Mouse (Mus musculus): ENCODE measurements around the gene Trim61. TPM values are rescaled to one million over a fixed set of nuclear protein-coding genes. Genes with fewer than 3 reads are reported as not detected.
"Not testable (repeated sequence)": the region's sequence is repeated elsewhere in the genome, so short reads cannot be mapped to it uniquely, and the experiment has no call there.

The Trim61 gene
- polyA plus RNA-seq, 1 experiment from 2014 or later = not detected

- under 1% methylated on average over 8 of the region's 8 CpGs for WGBS
- peak; percentile 86 for ATAC-seq
- H3K4me2 ChIP-seq = peak within 1 kb of the TSS; percentile 62
- H3K27ac ChIP-seq = no peak within 1 kb of the TSS
- peaks cover 29% of the 10 kb centered on the region for H3K4me1 ChIP-seq
- H3K9me3 ChIP-seq (replicated peaks) = no peaks in the 10 kb centered on the region
- no peaks in the 10 kb centered on the region for H3K36me3 ChIP-seq (ENCODE audit: poor library complexity, severe bottlenecking)
- H3K27me3 ChIP-seq = no peaks in the 10 kb centered on the region
- H3K4me3 ChIP-seq = peak within 1 kb of the TSS; percentile 34
- H3K9ac ChIP-seq = peak within 1 kb of the TSS; percentile 26; the same call in 1 of the 2 replicates
Observed at GRCm38 (mm10) chr8:65037117-65037533, 18.8 kb upstream of the Trim61 start, which contains the start of gene Apela. Apela (minus strand) TSS chr8:65037336.

DNA sequence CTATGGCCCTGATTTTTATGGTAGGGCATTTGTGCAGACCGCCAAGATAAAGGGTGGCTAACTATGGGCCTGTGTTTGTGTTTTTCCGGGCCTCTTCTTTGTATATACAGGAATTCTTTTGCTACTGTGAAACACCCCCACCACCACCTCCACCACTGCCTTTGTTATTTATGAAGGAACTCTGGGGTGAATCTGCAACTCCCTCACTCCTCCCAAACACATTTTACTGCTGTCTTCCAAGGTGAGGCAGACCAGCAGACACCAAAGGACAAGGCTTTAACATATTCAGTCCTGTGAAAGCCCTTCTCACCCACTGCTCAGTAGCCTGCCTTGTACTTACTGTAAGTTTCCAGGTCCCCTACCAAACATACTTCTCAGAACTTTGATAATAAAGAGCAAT is 15.8 kb upstream of the Trim61 start:
- Histone ChIP-seq H3K4me3 (no peak overlapping the region), H3K4me1 (peaks cover 29% of the 10 kb centered on the region), H3K27ac (no peak overlapping the region), H3K4me2 (peak overlapping the region; percentile 58; the same call in 1 of the 2 replicates), H3K9me3 (replicated peaks) (no peaks in the 10 kb centered on the region), H3K27me3 (no peaks in the 10 kb centered on the region), H3K9ac (no peak overlapping the region), H3K36me3 (ENCODE audit: poor library complexity, severe bottlenecking) (no peaks in the 10 kb centered on the region)
- 32% methylated on average over 2 of the region's 2 CpGs for WGBS
- no peak for ATAC-seq

GRCm38 (mm10) chr8:65033056-65033455 is 14.7 kb upstream of the Trim61 start:
- ATAC-seq = no peak
- Histone ChIP-seq H3K9ac (no peak overlapping the region), H3K4me2 (no peak overlapping the region), H3K4me3 (no peak overlapping the region), H3K4me1 (peaks cover 29% of the 10 kb centered on the region), H3K27ac (no peak overlapping the region), H3K27me3 (no peaks in the 10 kb centered on the region), H3K9me3 (replicated peaks) (no peaks in the 10 kb centered on the region), H3K36me3 (ENCODE audit: poor library complexity, severe bottlenecking) (no peaks in the 10 kb centered on the region)
- WGBS = 76% methylated on average over 13 of the region's 13 CpGs

GRCm38 (mm10) chr8:65032107-65032506 is 13.8 kb upstream of the Trim61 start:
- Histone ChIP-seq H3K9ac (no peak overlapping the region), H3K9me3 (replicated peaks) (no peaks in the 10 kb centered on the region), H3K4me1 (peaks cover 24% of the 10 kb centered on the region), H3K4me2 (no peak overlapping the region), H3K4me3 (no peak overlapping the region), H3K36me3 (ENCODE audit: poor library complexity, severe bottlenecking) (no peaks in the 10 kb centered on the region), H3K27ac (no peak overlapping the region), H3K27me3 (no peaks in the 10 kb centered on the region)
- no peak for ATAC-seq
- 100% methylated on average over 1 of the region's 1 CpGs for WGBS

DNA sequence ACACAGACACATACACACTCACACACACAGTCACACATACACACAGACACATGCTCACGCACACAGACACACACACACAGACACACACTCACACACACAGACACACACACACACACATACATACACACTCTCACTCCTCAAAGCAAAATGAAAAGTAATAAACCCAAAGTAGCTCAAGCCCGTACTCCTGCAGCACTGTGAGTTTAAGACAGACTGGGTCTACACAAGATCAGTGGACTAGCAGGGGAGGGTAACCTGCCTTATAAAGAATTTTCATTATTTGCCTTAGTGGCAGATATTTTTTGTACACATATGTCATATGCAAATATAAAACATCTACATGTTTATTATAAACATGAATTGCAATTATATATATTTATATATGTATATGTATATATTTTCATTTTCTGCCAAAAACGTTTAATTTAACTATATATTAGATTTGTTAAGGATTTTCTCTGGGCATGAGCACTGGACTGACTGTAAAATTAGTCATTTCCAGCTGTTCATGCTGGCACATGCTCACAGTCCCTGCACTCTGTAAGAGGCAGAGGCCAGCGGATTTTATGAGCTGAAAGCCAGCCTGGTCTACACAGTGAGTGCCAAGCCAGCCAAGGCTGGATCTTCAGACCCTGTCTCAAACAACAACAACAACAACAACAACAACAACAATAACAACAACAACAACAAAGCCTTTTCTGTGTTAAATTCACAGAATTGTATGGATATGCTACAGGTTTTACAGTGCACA is 12.6 kb upstream of the Trim61 start:
- Histone ChIP-seq H3K9ac (no peak overlapping the region), H3K36me3 (ENCODE audit: poor library complexity, severe bottlenecking) (no peaks in the 10 kb centered on the region), H3K27ac (no peak overlapping the region), H3K4me2 (no peak overlapping the region), H3K9me3 (replicated peaks) (no peaks in the 10 kb centered on the region), H3K27me3 (no peaks in the 10 kb centered on the region), H3K4me3 (no peak overlapping the region), H3K4me1 (peaks cover 22% of the 10 kb centered on the region)
- 78% methylated on average over 4 of the region's 4 CpGs for WGBS
- no peak; the same call in 1 of the 2 replicates for ATAC-seq

GRCm38 (mm10) chr8:65029776-65030175 is 11.5 kb upstream of the Trim61 start:
- WGBS = 90% methylated on average over 4 of the region's 4 CpGs
- peaks cover 14% of the 10 kb centered on the region for H3K4me1 ChIP-seq
- H3K4me2 ChIP-seq = no peak overlapping the region
- no peak overlapping the region for H3K27ac ChIP-seq
- ATAC-seq = no peak
- no peak overlapping the region for H3K9ac ChIP-seq
- H3K9me3 ChIP-seq (replicated peaks) = no peaks in the 10 kb centered on the region
- no peaks in the 10 kb centered on the region for H3K27me3 ChIP-seq
- H3K36me3 ChIP-seq (ENCODE audit: poor library complexity, severe bottlenecking) = no peaks in the 10 kb centered on the region
- no peak overlapping the region for H3K4me3 ChIP-seq

GRCm38 (mm10) chr8:65028959-65029686 is 10.8 kb upstream of the Trim61 start:
- Histone ChIP-seq H3K27me3 (no peaks in the 10 kb centered on the region), H3K4me1 (peaks cover 7% of the 10 kb centered on the region), H3K4me2 (no peak overlapping the region), H3K9me3 (replicated peaks) (no peaks in the 10 kb centered on the region), H3K36me3 (ENCODE audit: poor library complexity, severe bottlenecking) (no peaks in the 10 kb centered on the region), H3K9ac (no peak overlapping the region), H3K4me3 (no peak overlapping the region), H3K27ac (no peak overlapping the region)
- ATAC-seq = no peak
- 81% methylated on average over 12 of the region's 12 CpGs for WGBS

GRCm38 (mm10) chr8:65022485-65022884 is 4.2 kb upstream of the Trim61 start:
- no peaks in the 10 kb centered on the region for H3K36me3 ChIP-seq (ENCODE audit: poor library complexity, severe bottlenecking)
- no peak overlapping the region for H3K4me3 ChIP-seq
- 53% methylated on average over 8 of the region's 8 CpGs for WGBS
- ATAC-seq = peak; percentile 74; the same call in 1 of the 2 replicates
- H3K27ac ChIP-seq = no peak overlapping the region
- H3K9me3 ChIP-seq (replicated peaks) = no peaks in the 10 kb centered on the region
- no peak overlapping the region for H3K9ac ChIP-seq
- no peak overlapping the region for H3K4me2 ChIP-seq
- no peaks in the 10 kb centered on the region for H3K4me1 ChIP-seq
- no peaks in the 10 kb centered on the region for H3K27me3 ChIP-seq

DNA sequence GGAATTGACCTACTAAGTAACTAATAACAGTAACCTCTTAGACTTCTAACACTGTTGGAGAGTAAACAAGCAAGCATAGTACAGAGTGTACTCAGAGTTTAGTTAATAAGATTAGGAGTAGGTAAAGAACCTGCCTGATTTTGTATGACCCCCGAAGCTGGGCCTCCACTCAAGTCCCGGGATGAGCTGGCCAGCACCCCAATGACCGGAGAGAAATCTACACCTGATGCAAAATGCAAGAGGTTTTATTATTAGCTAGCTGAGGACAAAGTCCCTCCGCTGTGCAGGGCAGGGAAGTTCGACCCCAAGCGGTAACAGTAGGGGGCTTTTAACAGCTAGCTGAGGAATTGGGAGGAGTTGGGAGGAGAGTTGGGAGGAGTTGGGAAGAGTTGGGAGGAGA is 10.7 kb downstream of the Trim61 start:
- H3K9me3 ChIP-seq (replicated peaks); H3K4me1 ChIP-seq; H3K4me2 ChIP-seq; H3K27ac ChIP-seq; H3K27me3 ChIP-seq; H3K4me3 ChIP-seq; ATAC-seq; H3K9ac ChIP-seq; H3K36me3 ChIP-seq (ENCODE audit: poor library complexity, severe bottlenecking): not testable (repeated sequence)
- 76% methylated on average over 6 of the region's 6 CpGs for WGBS

DNA sequence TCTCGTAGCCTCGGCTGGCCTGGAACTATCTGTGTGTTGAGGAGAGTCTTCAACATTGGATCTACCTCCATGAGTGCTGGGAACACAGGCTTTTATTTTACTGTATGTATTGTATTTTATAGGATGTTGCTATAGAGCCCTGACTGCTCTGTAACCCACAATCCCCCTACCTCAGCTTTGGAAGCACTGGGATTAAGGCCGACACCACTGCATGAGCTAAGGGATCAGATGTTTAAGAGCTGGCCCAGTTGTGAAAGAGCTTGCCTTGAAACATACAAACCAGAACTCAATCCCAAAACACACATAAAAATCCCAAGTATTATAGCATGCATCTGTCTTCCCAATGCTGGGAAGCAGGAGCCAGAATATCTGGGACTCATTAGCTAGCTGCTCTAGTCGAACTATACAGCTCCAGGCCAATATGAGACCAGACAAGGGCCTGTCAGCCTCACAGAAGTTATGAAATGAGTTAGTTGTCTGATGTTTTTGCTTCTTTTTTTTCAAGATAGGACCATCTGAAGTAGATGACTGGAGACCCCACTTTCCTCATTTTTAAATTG is 19.4 kb downstream of the Trim61 start:
- no peaks in the 10 kb centered on the region for H3K4me1 ChIP-seq
- H3K9me3 ChIP-seq (replicated peaks) = no peaks in the 10 kb centered on the region
- 89% methylated on average over 4 of the region's 4 CpGs for WGBS
- H3K9ac ChIP-seq = no peak overlapping the region
- H3K27me3 ChIP-seq = no peaks in the 10 kb centered on the region
- ATAC-seq = no peak
- no peak overlapping the region for H3K4me3 ChIP-seq
- no peak overlapping the region for H3K27ac ChIP-seq
- no peak overlapping the region for H3K4me2 ChIP-seq
- H3K36me3 ChIP-seq (ENCODE audit: poor library complexity, severe bottlenecking) = no peaks in the 10 kb centered on the region

GRCm38 (mm10) chr8:64987731-64988130 is 30.6 kb downstream of the Trim61 start, which contains the start of gene Trim75:
Trim75 (minus strand) TSS chr8:64987831.
- WGBS = 93% methylated on average over 4 of the region's 4 CpGs
- Histone ChIP-seq H3K4me2 (no peak within 1 kb of the TSS), H3K36me3 (ENCODE audit: poor library complexity, severe bottlenecking) (no peaks in the 10 kb centered on the region), H3K27ac (no peak within 1 kb of the TSS), H3K27me3 (no peaks in the 10 kb centered on the region), H3K9me3 (replicated peaks) (no peaks in the 10 kb centered on the region; the same call in 1 of the 2 replicates), H3K4me1 (no peaks in the 10 kb centered on the region), H3K9ac (no peak within 1 kb of the TSS), H3K4me3 (no peak within 1 kb of the TSS)
- ATAC-seq = no peak

Measured in forebrain, embryonic 13.5 days (tissue).